Mouse (Mus musculus) liver, adult 2 months (tissue): ENCODE measurements at regions not wholly inside any gene's neighbourhood (a gene's known extent, or its start where the extent isn't known, plus 50 kb on each side); places are given as distances from the start of the nearest gene placed in this dataset.

ENCODE experiments used
- DNase-seq: peaks from one replicate; pipeline ENCODE4 v3.0.0-alpha.2; 2011; ENCODE audit warnings: low read depth, low spot score; ENCODE audit errors: extremely low read depth
- H3K27ac ChIP-seq: fragments of 200-500 bp; replicated peaks from 2 replicates; pipeline ENCODE4 v1.5.1; 2012; ENCODE audit warnings: low read depth, mild to moderate bottlenecking, control low read depth, inconsistent platforms, low read length; ENCODE audit not compliant: insufficient read depth
- H3K27me3 ChIP-seq: fragments of 200-500 bp; 2 replicates; pipeline ENCODE4 v1.6.1; 2012; ENCODE audit warnings: mild to moderate bottlenecking, moderate library complexity, low read length, inconsistent platforms; ENCODE audit not compliant: control insufficient read depth, insufficient read depth
- H3K36me3 ChIP-seq: fragments of 200-500 bp; 2 replicates; pipeline ENCODE4 v1.6.1; 2012; ENCODE audit warnings: low read length, inconsistent platforms; ENCODE audit not compliant: control insufficient read depth, insufficient read depth
- H3K4me1 ChIP-seq: fragments of 200-500 bp; 2 replicates; pipeline ENCODE4 v1.6.1; 2011; ENCODE audit warnings: low read length; ENCODE audit not compliant: control insufficient read depth, insufficient read depth
- H3K4me3 ChIP-seq: fragments of 200-500 bp; 2 replicates; pipeline ENCODE4 v1.5.1; 2011; ENCODE audit warnings: low read depth, mild to moderate bottlenecking, control low read depth, low read length, moderate library complexity; ENCODE audit not compliant: insufficient read depth
- H3K79me2 ChIP-seq: fragments of 200-500 bp; 2 replicates; pipeline ENCODE4 v1.6.1; 2012; ENCODE audit warnings: inconsistent platforms, mild to moderate bottlenecking, low read length, moderate library complexity; ENCODE audit not compliant: control insufficient read depth, insufficient read depth
- H3K9ac ChIP-seq: fragments of 200-500 bp; 2 replicates; pipeline ENCODE4 v1.6.1; 2012; ENCODE audit warnings: low read depth, mild to moderate bottlenecking, control low read depth, inconsistent platforms, low read length
- CTCF ChIP-seq: fragments of 200-500 bp; IDR thresholded peaks from 2 replicates; pipeline ENCODE4 v1.5.1; 2011; ENCODE audit warnings: low read depth, low read length, control low read depth
- POLR2A ChIP-seq: fragments of 200-500 bp; IDR thresholded peaks from 2 replicates; pipeline ENCODE4 v1.6.1; 2011; ENCODE audit warnings: low read length, control low read depth; ENCODE audit not compliant: insufficient read depth; ENCODE audit errors: extremely low read depth
- WGBS: fragments of 180-500 bp; shearing (Covaris S2); methylation state at CpG from one replicate; pipeline ENCODE4 v1.1.7; 2018; 5-methylcytosine and 5-hydroxymethylcytosine counted together

GRCm38 (mm10) chr13:86102212-86102611 is 55.5 kb upstream of the Cox7c start:
- no peaks in the 10 kb centered on the region for H3K79me2 ChIP-seq
- no peak for DNase-seq
- H3K27ac ChIP-seq, result no peak overlapping the region
- 79% methylated on average over 1 of the region's 1 CpGs for WGBS
- no peaks in the 10 kb centered on the region for H3K4me1 ChIP-seq
- no peak overlapping the region for H3K9ac ChIP-seq
- no peak overlapping the region for H3K4me3 ChIP-seq
- H3K36me3 ChIP-seq, result no peaks in the 10 kb centered on the region
- no peaks in the 10 kb centered on the region for H3K27me3 ChIP-seq
- no peak for TF ChIP-seq CTCF

DNA sequence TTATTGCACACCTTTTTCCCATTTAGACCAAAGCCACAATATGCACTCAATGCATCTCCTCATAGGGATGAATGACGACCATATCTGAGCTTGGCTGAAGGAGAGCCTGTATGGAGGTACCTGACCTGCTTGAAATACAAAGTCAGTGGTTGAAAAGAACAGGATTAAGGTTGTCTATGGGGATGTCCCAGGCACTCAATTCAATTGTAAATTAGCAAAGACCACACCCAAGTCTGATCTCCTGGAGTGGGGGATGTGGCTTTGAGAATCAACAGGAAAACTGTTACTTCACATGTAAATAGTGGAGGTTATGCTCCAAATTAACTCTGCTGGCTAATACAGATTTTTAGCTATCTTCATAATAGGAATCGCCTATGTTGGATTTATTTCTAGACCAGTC is 51.1 kb upstream of the Cox7c start:
- H3K79me2 ChIP-seq, result no peaks in the 10 kb centered on the region
- no peaks in the 10 kb centered on the region; the same call in 1 of the 2 replicates for H3K27me3 ChIP-seq
- no peak overlapping the region for H3K4me3 ChIP-seq
- no peaks in the 10 kb centered on the region for H3K36me3 ChIP-seq
- H3K9ac ChIP-seq, result no peak overlapping the region
- 46% methylated on average over 2 of the region's 2 CpGs for WGBS
- no peak for DNase-seq
- no peak for TF ChIP-seq POLR2A
- no peak for TF ChIP-seq CTCF
- no peak overlapping the region for H3K27ac ChIP-seq
- H3K4me1 ChIP-seq, result no peaks in the 10 kb centered on the region

DNA sequence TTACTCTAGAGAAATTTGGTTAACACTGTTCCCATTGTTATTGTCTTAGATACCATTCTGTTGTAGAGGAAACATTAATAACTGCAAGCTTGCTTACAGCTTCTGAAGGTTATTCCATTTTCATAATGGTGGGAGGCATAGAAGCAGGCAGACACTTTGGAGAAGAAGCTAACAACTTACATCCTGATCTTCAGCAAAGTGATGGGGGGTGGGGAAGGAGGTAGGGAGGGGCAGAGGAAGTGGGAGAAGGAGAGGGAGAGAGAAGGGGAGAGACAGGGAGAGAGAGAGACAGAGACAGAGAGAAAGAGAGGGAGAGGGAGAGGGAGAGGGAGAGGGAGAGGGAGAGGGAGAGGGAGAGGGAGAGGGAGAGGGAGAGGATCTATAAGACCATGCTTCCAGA is 50.6 kb upstream of the Cox7c start:
- DNase-seq, result no peak
- no peaks in the 10 kb centered on the region for H3K4me1 ChIP-seq
- H3K27me3 ChIP-seq, result no peaks in the 10 kb centered on the region; the same call in 1 of the 2 replicates
- H3K27ac ChIP-seq, result no peak overlapping the region
- no peak for TF ChIP-seq CTCF
- TF ChIP-seq POLR2A, result no peak
- no peaks in the 10 kb centered on the region for H3K36me3 ChIP-seq
- H3K9ac ChIP-seq, result no peak overlapping the region
- H3K79me2 ChIP-seq, result no peaks in the 10 kb centered on the region
- H3K4me3 ChIP-seq, result no peak overlapping the region
